ENCODE assay signal across 8 mouse cellular contexts in the genomic region with DNA sequence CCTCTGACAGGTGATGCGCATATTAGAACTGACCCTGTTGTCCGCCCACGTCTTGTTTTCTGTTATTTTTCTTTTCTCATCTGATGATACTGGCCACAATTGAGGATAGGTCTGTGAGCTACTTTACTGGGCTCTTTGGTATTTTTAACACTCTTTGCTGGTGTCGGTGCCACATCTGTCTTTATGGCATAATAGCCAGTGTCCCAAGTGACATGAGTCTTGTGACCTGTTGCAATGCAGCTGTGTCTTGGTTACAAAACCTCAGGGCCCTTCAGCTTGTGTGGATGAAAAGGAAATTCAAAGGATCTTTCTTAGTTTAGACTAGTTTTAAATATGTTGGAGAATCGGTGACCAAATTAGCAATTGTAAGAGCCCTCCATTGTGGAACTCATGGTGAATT. TPM values are rescaled to one million over a fixed set of nuclear protein-coding genes. Genes with fewer than 3 reads are reported as not detected.
DNase-seq lines count a peak whose midpoint lies in the region; ATAC-seq and TF ChIP-seq lines count a peak whose summit lies in the region.

No protein-coding gene starts in this region.

- peak overlapping the region; percentile 90; the same call in 1 of the 2 replicates for H3K9ac ChIP-seq in lung, postnatal 0 days (replicated peaks; ENCODE audit: low read depth)
- H3K9ac ChIP-seq in liver, embryonic 12.5 days = peak overlapping the region; percentile 96
- peak overlapping the region; percentile 97; the same call in 1 of the 2 replicates for H3K9ac ChIP-seq in stomach, embryonic 15.5 days

- ATAC-seq in lung, postnatal 0 days = no peak
- no peak for ATAC-seq in liver, embryonic 12.5 days
- ATAC-seq in stomach, embryonic 15.5 days (ENCODE audit: insufficient read depth, low FRiP score, low read depth) = no peak

- no peaks in the 10 kb centered on the region for H3K27me3 ChIP-seq in lung, postnatal 0 days (replicated peaks; ENCODE audit: insufficient read depth, low read length)
- no peaks in the 10 kb centered on the region for H3K27me3 ChIP-seq in forebrain, embryonic 10.5 days (ENCODE audit: poor library complexity, severe bottlenecking)
- H3K27me3 ChIP-seq in liver, embryonic 12.5 days (replicated peaks) = no peaks in the 10 kb centered on the region
- H3K27me3 ChIP-seq in stomach, embryonic 15.5 days (replicated peaks) = no peaks in the 10 kb centered on the region

- peak overlapping the region; percentile 92; the same call in 1 of the 2 replicates for H3K27ac ChIP-seq in lung, postnatal 0 days (ENCODE audit: low read length)
- peak overlapping the region; percentile 95; the same call in 1 of the 2 replicates for H3K27ac ChIP-seq in forebrain, embryonic 10.5 days
- peak overlapping the region; percentile 90; the same call in 1 of the 2 replicates for H3K27ac ChIP-seq in liver, embryonic 12.5 days
- no peak overlapping the region for H3K27ac ChIP-seq in stomach, embryonic 15.5 days

- TF ChIP-seq EP300 in lung, postnatal 0 days (IDR thresholded peaks at IDR 0.05) = 0 out of 2 replicates have a peak, but pooled peaks have one; percentile 14

- peak overlapping the region; percentile 87 for H3K4me3 ChIP-seq in lung, postnatal 0 days (ENCODE audit: low read depth, low read length)
- H3K4me3 ChIP-seq in forebrain, embryonic 10.5 days = peak overlapping the region; percentile 92
- H3K4me3 ChIP-seq in liver, embryonic 12.5 days = peak overlapping the region; percentile 92
- H3K4me3 ChIP-seq in stomach, embryonic 15.5 days (replicated peaks) = peak overlapping the region; percentile 91

- no peaks in the 10 kb centered on the region for H3K9me3 ChIP-seq in lung, postnatal 0 days (ENCODE audit: low read length)
- no peaks in the 10 kb centered on the region for H3K9me3 ChIP-seq in forebrain, embryonic 10.5 days
- H3K9me3 ChIP-seq in liver, embryonic 12.5 days (replicated peaks) = no peaks in the 10 kb centered on the region
- no peaks in the 10 kb centered on the region for H3K9me3 ChIP-seq in stomach, embryonic 15.5 days

- H3K4me1 ChIP-seq in lung, postnatal 0 days (ENCODE audit: insufficient read depth, low read depth, low read length) = peaks cover 13% of the 10 kb centered on the region
- peaks cover 20% of the 10 kb centered on the region for H3K4me1 ChIP-seq in forebrain, embryonic 10.5 days
- H3K4me1 ChIP-seq in liver, embryonic 12.5 days = peaks cover 44% of the 10 kb centered on the region
- H3K4me1 ChIP-seq in stomach, embryonic 15.5 days = 0 out of 2 replicates have a peak, but pooled peaks cover 13% of the 10 kb centered on the region

- no peak for TF ChIP-seq CTCF in lung, postnatal 0 days (IDR thresholded peaks at IDR 0.05)

- 23% methylated on average over 5 of the region's 5 CpGs for WGBS in lung, postnatal 0 days
- WGBS in forebrain, embryonic 10.5 days = 49% methylated on average over 5 of the region's 5 CpGs
- 40% methylated on average over 5 of the region's 5 CpGs for WGBS in liver, embryonic 12.5 days (ENCODE audit: insufficient replicate concordance)
- WGBS in stomach, embryonic 15.5 days = 32% methylated on average over 5 of the region's 5 CpGs

- peak overlapping the region; percentile 72 for H3K4me2 ChIP-seq in lung, postnatal 0 days (replicated peaks; ENCODE audit: low read depth, low read length)
- peak overlapping the region; percentile 88 for H3K4me2 ChIP-seq in liver, embryonic 12.5 days
- H3K4me2 ChIP-seq in stomach, embryonic 15.5 days = peak overlapping the region; percentile 74

- DNase-seq in lung, postnatal 0 days (ENCODE audit: low spot score) = peak; percentile 61
- DNase-seq in lung, postnatal 4 days = no peak
- no peak for DNase-seq in forebrain, embryonic 10.5 days (ENCODE audit: extremely low spot score, low spot score)
- DNase-seq in ovary, adult 18-20 months (ENCODE audit: low spot score) = no peak
- no peak for DNase-seq in cerebellum, postnatal 25 days
- DNase-seq in cerebellum, adult 11-12 months = no peak

- H3K36me3 ChIP-seq in lung, postnatal 0 days (ENCODE audit: insufficient read depth, low read length) = no peaks in the 10 kb centered on the region
- H3K36me3 ChIP-seq in forebrain, embryonic 10.5 days (replicated peaks) = peaks cover 10% of the 10 kb centered on the region
- H3K36me3 ChIP-seq in liver, embryonic 12.5 days = 0 out of 2 replicates have a peak, but pooled peaks cover 5% of the 10 kb centered on the region
- H3K36me3 ChIP-seq in stomach, embryonic 15.5 days = no peaks in the 10 kb centered on the region

RNA-seq across cellular contexts. Expression of a gene that starts 0.9 kb away (rescaled TPM):
- 37.5 and 38.8 TPM in 2 replicates for polyA plus RNA-seq in lung, postnatal 0 days (2015; fragmentation: Nextera tagmentation; extraction: Ambion mirVana)
- 28.4 and 28.6 TPM in 2 replicates for polyA plus RNA-seq in forebrain, embryonic 10.5 days (2016; fragmentation: Nextera tagmentation; extraction: Ambion mirVana)
- polyA plus RNA-seq in liver, embryonic 12.5 days (2016; fragmentation: Nextera tagmentation; extraction: Ambion mirVana) = 17.9 and 18.4 TPM in 2 replicates
- 37.8 and 39.8 TPM in 2 replicates for polyA plus RNA-seq in stomach, embryonic 15.5 days (2015; fragmentation: Nextera tagmentation; extraction: Ambion mirVana)

RNA-seq across cellular contexts. Expression of a gene that starts 37.9 kb away (rescaled TPM):
- 67.9 and 74.4 TPM in 2 replicates for polyA plus RNA-seq in lung, postnatal 0 days (2015; fragmentation: Nextera tagmentation; extraction: Ambion mirVana)
- polyA plus RNA-seq in forebrain, embryonic 10.5 days (2016; fragmentation: Nextera tagmentation; extraction: Ambion mirVana) = 98.1 and 98.2 TPM in 2 replicates
- 67.4 and 69.6 TPM in 2 replicates for polyA plus RNA-seq in liver, embryonic 12.5 days (2016; fragmentation: Nextera tagmentation; extraction: Ambion mirVana)
- polyA plus RNA-seq in stomach, embryonic 15.5 days (2015; fragmentation: Nextera tagmentation; extraction: Ambion mirVana) = 81.9 and 86.5 TPM in 2 replicates

RNA-seq across cellular contexts. Expression of a gene that starts 49.3 kb away (rescaled TPM):
- polyA plus RNA-seq in lung, postnatal 0 days (2015; fragmentation: Nextera tagmentation; extraction: Ambion mirVana) = 5.7 and 6.7 TPM in 2 replicates
- polyA plus RNA-seq in forebrain, embryonic 10.5 days (2016; fragmentation: Nextera tagmentation; extraction: Ambion mirVana) = 2.3 and 3.1 TPM in 2 replicates
- 6.1 and 7.2 TPM in 2 replicates for polyA plus RNA-seq in liver, embryonic 12.5 days (2016; fragmentation: Nextera tagmentation; extraction: Ambion mirVana)
- polyA plus RNA-seq in stomach, embryonic 15.5 days (2015; fragmentation: Nextera tagmentation; extraction: Ambion mirVana) = 2.1 and 2.2 TPM in 2 replicates
